Mouse (Mus musculus) left cerebral cortex, adult 18-20 months (tissue): ENCODE results near the gene Ifitm7. TPM values are rescaled to one million over a fixed set of nuclear protein-coding genes. Genes with fewer than 3 reads are reported as not detected.

Experiments
- DNase-seq, 2 experiments: peaks; one replicate each; pipeline ENCODE4 v3.0.0; 2021 to 2022; ENCODE audit warnings: low spot score in 2 of 2, mixed read lengths in 1 of 2
- long read RNA-seq, 2 experiments: library from polyadenylated mRNA; stranded (forward); transcript quantifications; one replicate each; pipeline ENCODE4 v2.0.0; 2021
- total RNA-seq, 2 experiments: library from RNA; stranded (reverse); gene quantifications; 2 replicates each; pipeline ENCODE4 v1.2.3; 2021

Ifitm7 gene
- total RNA-seq = 1 to 10 TPM in 1 of 2 experiments, under 1 TPM in 1; 0.77 to 1.4 TPM
- long read RNA-seq, experiment 1 = 0 reads
- long read RNA-seq, experiment 2, partial matches to known transcripts = 0 of 1 reads
- long read RNA-seq, experiment 2, other reads (novel, unspliced or antisense) = 1 of 1 reads

- DNase-seq = peak; percentile 65 to 67
Observed at GRCm38 (mm10) chr16:13986574-13987478, at the start of gene Ifitm7, which contains the start of gene 2900011O08Rik. TSS of gene Ifitm7 (minus strand) at chr16:13986888. TSS of gene 2900011O08Rik (plus strand) at chr16:13986604.

DNA sequence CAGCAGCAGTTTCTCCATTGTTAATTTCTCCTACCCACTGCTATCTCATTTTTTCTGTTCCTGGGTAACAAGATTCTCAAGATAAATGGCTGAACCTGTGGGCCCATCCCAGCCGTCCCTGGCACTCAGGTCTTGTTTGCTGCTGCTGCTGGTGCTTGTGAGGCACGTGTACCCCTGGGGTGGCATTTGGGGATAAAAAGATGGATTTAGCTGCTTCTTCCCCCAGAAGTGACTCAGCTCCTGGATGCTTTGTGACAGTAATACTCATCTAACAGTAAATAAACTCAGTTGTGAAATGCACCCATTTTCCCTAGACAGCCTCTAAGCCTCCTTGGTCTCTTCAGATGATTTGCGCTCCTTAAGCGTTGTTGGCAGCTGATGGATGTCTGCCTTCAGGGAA, 46.4 kb upstream of the Ifitm7 start:
- no peak for DNase-seq

GRCm38 (mm10) chr16:14030650-14031049, 44.0 kb upstream of the Ifitm7 start:
- DNase-seq = no peak

GRCm38 (mm10) chr16:14029851-14030250, 43.2 kb upstream of the Ifitm7 start:
- peak in 1 of 2 experiments; percentile 16 for DNase-seq

GRCm38 (mm10) chr16:14029072-14029471, 42.4 kb upstream of the Ifitm7 start:
- DNase-seq = no peak

GRCm38 (mm10) chr16:14025091-14025990, 38.7 kb upstream of the Ifitm7 start:
- DNase-seq = no peak

DNA sequence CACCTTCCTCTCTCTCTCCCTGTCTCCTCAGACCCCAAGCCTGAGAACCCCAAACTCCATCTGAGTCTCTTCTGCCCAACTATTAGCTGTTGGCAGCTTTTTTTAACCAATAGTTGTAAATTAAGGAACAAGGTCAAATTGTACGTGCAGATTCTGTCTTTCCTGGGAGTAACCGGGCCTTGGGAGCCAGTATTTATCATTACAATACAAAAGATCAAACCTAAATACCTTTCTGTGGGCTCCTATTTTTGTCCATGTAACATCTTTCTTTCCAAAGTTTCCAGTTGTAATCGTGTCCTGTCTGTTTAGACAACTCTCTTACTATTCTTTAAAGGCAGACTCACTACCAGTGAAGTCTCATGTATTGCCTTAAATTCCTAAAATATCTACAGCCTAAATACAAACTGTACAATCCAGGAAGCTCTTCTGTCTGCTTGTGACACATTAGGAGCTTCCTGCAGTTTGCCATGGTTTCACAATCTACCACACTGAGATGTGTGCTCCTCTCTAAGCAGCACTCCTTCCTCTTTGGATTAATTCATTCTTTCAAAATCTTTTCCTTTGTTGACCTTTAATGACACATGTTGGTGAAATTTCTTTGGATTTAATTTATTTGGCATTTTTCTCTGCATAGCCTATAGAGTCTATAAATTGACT, 34.6 kb upstream of the Ifitm7 start:
- no peak for DNase-seq

GRCm38 (mm10) chr16:14017306-14017705, 30.6 kb upstream of the Ifitm7 start:
- DNase-seq = no peak

DNA sequence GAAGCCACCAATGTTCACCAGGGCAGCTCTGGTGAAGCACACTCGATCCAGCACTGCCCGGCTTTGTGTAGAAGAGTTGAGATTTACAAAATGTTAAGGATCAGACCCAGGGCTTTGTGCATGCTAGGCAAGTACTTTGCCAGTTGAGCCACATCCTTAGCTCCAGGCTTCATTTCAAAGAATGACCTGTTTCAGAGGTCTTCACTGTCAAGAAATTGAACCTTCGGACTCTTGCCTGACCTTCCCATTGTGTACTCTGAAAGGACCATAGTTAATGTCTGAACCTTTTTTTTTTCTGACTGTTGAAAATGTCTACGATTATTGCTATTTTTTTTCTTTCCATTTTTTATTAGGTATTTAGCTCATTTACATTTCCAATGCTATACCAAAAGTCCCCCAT, 23.3 kb upstream of the Ifitm7 start:
- DNase-seq = no peak

DNA sequence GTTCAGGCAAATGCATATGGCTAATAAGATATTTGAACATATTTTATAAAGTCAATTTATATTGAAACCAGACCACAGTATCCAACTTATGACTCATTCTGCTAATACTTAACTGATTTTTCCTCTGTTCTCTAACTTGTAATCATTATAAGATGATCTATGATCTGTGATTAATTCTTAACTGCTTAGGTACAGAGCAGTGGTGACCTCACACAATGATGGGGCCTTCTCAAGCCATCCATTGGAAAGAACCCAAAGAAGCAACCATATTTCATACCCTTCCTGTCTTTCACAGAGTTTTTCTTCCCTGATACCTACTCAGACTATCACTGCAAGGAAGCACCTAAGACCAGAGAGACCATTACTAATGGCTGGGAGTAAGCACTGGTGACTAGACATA, 22.0 kb upstream of the Ifitm7 start:
- DNase-seq = no peak

DNA sequence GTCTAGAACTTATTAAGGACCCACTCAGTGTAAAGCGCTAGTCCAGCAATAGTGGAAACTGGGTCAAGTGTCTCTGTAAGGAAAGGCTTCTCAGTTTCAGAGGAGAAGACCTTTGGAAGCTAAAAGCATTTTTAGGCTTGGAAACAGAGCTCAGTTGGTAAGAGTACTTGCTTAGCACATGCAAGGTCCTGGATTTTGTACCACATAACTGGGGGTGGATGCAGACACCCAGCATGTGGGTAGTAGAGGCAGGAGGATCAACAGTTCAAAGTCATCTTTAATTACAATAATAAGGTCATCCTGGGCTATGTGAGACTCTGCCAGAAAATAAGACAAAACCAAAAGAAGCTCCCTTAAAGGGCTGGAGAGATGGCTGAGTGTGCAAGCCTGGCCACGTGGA, 21.4 kb upstream of the Ifitm7 start:
- DNase-seq = no peak

GRCm38 (mm10) chr16:14005266-14005665, 18.6 kb upstream of the Ifitm7 start:
- no peak for DNase-seq

DNA sequence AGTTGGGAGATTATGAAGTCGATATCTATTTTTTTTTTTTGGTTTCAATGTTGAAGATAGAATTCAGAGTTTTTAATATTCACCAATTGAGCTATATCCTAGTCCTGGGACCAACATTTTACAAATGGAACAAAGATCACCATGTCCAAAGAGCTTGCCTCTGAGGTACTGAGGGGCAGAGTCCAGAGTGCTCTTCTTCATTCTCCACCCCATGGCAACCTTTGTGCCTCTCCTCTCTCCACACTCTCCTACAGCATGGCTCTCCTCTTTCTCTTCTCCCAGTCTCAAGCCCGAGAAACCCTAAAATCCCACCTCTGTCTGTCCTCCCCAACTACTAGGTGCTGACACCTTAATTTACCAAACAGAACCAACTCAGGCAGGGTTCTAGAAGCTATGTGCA, 18.0 kb upstream of the Ifitm7 start:
- no peak for DNase-seq

GRCm38 (mm10) chr16:14004170-14004569, 17.5 kb upstream of the Ifitm7 start:
- DNase-seq = no peak

GRCm38 (mm10) chr16:14003386-14004130, 16.9 kb upstream of the Ifitm7 start:
- no peak for DNase-seq

- DNase-seq = no peak
Observed at GRCm38 (mm10) chr16:13994502-13994901, 7.8 kb upstream of the Ifitm7 start.

GRCm38 (mm10) chr16:13994076-13994475, 7.4 kb upstream of the Ifitm7 start:
- no peak for DNase-seq

- DNase-seq = peak in 1 of 2 experiments; percentile 5
Observed at GRCm38 (mm10) chr16:13992518-13993248, 6.0 kb upstream of the Ifitm7 start.

GRCm38 (mm10) chr16:13986197-13986573, 503 bp downstream of the Ifitm7 start:
- no peak for DNase-seq

GRCm38 (mm10) chr16:13983161-13983560, 3.5 kb downstream of the Ifitm7 start:
- DNase-seq = no peak
